Mouse (Mus musculus): ENCODE measurements around the gene Tmem234. TPM values are rescaled to one million over a fixed set of nuclear protein-coding genes. Genes with fewer than 3 reads are reported as not detected.

Tmem234 gene
- polyA plus RNA-seq, 1 experiment from 2014 or later: 192 TPM

DNA sequence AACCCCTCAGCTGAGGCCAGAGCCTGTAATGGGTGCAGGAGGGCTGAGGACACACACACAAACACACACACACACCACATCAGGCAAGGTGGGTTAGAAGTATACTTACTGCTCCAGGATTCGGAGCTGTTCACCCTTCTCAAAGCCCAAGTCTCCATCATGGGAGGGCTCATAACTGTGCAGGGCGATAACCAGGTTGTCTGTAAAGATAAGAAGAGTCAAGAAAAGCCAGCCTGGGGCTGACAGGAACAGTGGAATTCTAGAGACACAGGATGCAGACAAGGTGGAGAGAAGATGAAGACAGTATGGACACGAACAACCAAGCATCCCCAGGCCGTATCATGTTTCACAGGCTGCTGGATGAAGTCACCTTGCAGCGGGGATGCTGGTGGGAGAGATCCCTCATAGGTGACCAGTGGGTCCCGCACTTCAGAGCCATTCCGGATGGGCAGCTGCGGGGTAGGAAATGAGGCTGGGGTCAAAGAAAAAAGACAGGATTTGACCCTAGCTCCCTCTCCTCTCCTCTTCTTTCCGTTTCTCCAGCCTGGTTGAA is 43.1 kb upstream of the Tmem234 start:
- WGBS: 69% methylated on average over 9 of the region's 9 CpGs
- TF ChIP-seq EP300 (IDR thresholded peaks at IDR 0.05): no peak
- no peak for TF ChIP-seq CTCF (IDR thresholded peaks at IDR 0.05)
- no peaks in the 10 kb centered on the region for H3K27me3 ChIP-seq (replicated peaks; ENCODE audit: insufficient read depth, low read length)
- no peak overlapping the region for H3K27ac ChIP-seq (ENCODE audit: low read length)
- H3K4me1 ChIP-seq (ENCODE audit: insufficient read depth, low read depth, low read length): peaks cover 12% of the 10 kb centered on the region; the same call in 1 of the 2 replicates
- peak overlapping the region; percentile 43; the same call in 1 of the 2 replicates for H3K9ac ChIP-seq (replicated peaks; ENCODE audit: low read depth)
- ATAC-seq (0 out of 2 replicates have a peak, but pooled peaks have one; percentile 2), DNase-seq (ENCODE audit: low spot score) (no peak)
- H3K4me2 ChIP-seq (replicated peaks; ENCODE audit: low read depth, low read length): peak overlapping the region; percentile 89
- H3K36me3 ChIP-seq (ENCODE audit: insufficient read depth, low read length): no peaks in the 10 kb centered on the region
- H3K9me3 ChIP-seq (ENCODE audit: low read length): no peaks in the 10 kb centered on the region
- H3K4me3 ChIP-seq (ENCODE audit: low read depth, low read length): peak overlapping the region; percentile 49; the same call in 1 of the 2 replicates

GRCm38 (mm10) chr4:129558321-129558955 is 42.0 kb upstream of the Tmem234 start:
- no peak overlapping the region for H3K4me2 ChIP-seq (replicated peaks; ENCODE audit: low read depth, low read length)
- TF ChIP-seq EP300 (IDR thresholded peaks at IDR 0.05) (no peak), CTCF (IDR thresholded peaks at IDR 0.05) (no peak)
- no peak overlapping the region for H3K9ac ChIP-seq (replicated peaks; ENCODE audit: low read depth)
- no peaks in the 10 kb centered on the region for H3K27me3 ChIP-seq (replicated peaks; ENCODE audit: insufficient read depth, low read length)
- no peaks in the 10 kb centered on the region for H3K36me3 ChIP-seq (ENCODE audit: insufficient read depth, low read length)
- H3K4me3 ChIP-seq (ENCODE audit: low read depth, low read length): no peak overlapping the region
- H3K4me1 ChIP-seq (ENCODE audit: insufficient read depth, low read depth, low read length): peaks cover 12% of the 10 kb centered on the region; the same call in 1 of the 2 replicates
- no peaks in the 10 kb centered on the region for H3K9me3 ChIP-seq (ENCODE audit: low read length)
- DNase-seq (ENCODE audit: low spot score) (no peak), ATAC-seq (no peak)
- no peak overlapping the region for H3K27ac ChIP-seq (ENCODE audit: low read length)
- 78% methylated on average over 12 of the region's 12 CpGs for WGBS

- no peak for DNase-seq (ENCODE audit: low spot score)
- no peak overlapping the region for H3K4me3 ChIP-seq (ENCODE audit: low read depth, low read length)
- H3K9ac ChIP-seq (replicated peaks; ENCODE audit: low read depth): no peak overlapping the region
- H3K36me3 ChIP-seq (ENCODE audit: insufficient read depth, low read length): no peaks in the 10 kb centered on the region
- ATAC-seq: no peak
- WGBS: 72% methylated on average over 5 of the region's 5 CpGs
- H3K27ac ChIP-seq (ENCODE audit: low read length): no peak overlapping the region
- TF ChIP-seq CTCF (IDR thresholded peaks at IDR 0.05) (no peak), EP300 (IDR thresholded peaks at IDR 0.05) (no peak)
- H3K9me3 ChIP-seq (ENCODE audit: low read length): no peaks in the 10 kb centered on the region
- H3K27me3 ChIP-seq (replicated peaks; ENCODE audit: insufficient read depth, low read length): no peaks in the 10 kb centered on the region
- H3K4me1 ChIP-seq (ENCODE audit: insufficient read depth, low read depth, low read length): peaks cover 4% of the 10 kb centered on the region; the same call in 1 of the 2 replicates
- no peak overlapping the region for H3K4me2 ChIP-seq (replicated peaks; ENCODE audit: low read depth, low read length)
These were observed 39.3 kb upstream of the Tmem234 start for GRCm38 (mm10) chr4:129561184-129561583.

DNA sequence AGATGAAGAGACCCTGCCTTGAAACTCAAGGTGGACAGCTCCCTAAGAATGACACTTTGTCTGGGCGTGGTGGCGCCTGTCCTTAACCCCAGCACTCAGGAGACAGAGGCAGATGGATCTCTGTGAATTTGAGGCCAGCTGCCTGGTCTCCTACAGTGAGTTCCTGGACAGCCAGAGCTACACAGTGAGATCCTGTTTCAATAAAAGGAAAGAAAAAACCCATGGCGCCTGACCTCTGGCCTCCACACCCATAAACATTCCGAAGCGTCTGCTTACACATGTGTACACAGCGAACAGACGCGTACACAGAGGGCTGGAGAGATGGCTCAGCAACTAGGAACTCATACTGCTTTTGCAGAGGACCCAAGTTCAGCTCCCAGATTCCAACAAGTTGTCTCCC is 36.8 kb upstream of the Tmem234 start:
- no peaks in the 10 kb centered on the region for H3K4me1 ChIP-seq (ENCODE audit: insufficient read depth, low read depth, low read length)
- WGBS: 27% methylated on average over 8 of the region's 8 CpGs
- H3K27me3 ChIP-seq (replicated peaks; ENCODE audit: insufficient read depth, low read length): no peaks in the 10 kb centered on the region
- H3K27ac ChIP-seq (ENCODE audit: low read length): no peak overlapping the region
- no peaks in the 10 kb centered on the region for H3K9me3 ChIP-seq (ENCODE audit: low read length)
- no peak overlapping the region for H3K4me3 ChIP-seq (ENCODE audit: low read depth, low read length)
- DNase-seq (ENCODE audit: low spot score) (no peak), ATAC-seq (no peak; the same call in 1 of the 2 replicates)
- no peak overlapping the region for H3K9ac ChIP-seq (replicated peaks; ENCODE audit: low read depth)
- no peak overlapping the region for H3K4me2 ChIP-seq (replicated peaks; ENCODE audit: low read depth, low read length)
- TF ChIP-seq EP300 (IDR thresholded peaks at IDR 0.05) (no peak), CTCF (IDR thresholded peaks at IDR 0.05) (no peak)
- no peaks in the 10 kb centered on the region for H3K36me3 ChIP-seq (ENCODE audit: insufficient read depth, low read length)

DNA sequence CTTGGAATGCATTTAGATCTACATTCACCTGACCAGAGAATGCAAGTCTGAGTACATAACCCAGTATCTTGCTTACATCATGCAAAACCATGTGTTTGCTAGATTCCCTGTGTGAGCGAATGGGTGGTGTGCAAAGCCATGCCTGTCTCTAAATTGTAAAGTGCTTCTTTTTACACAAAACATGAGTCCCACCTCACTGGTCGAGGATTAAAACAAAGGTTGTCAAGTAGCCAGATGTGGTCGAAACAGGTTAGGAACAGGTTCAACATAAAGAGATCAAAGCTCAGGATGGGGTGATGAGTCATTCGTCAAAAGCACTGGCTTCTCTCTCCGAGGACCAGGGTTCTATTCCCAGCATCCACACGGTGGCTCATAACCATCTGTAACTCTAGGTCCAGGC is 35.3 kb upstream of the Tmem234 start:
- no peaks in the 10 kb centered on the region for H3K4me1 ChIP-seq (ENCODE audit: insufficient read depth, low read depth, low read length)
- DNase-seq (ENCODE audit: low spot score): no peak
- no peaks in the 10 kb centered on the region for H3K9me3 ChIP-seq (ENCODE audit: low read length)
- H3K27me3 ChIP-seq (replicated peaks; ENCODE audit: insufficient read depth, low read length): no peaks in the 10 kb centered on the region
- no peak overlapping the region for H3K4me2 ChIP-seq (replicated peaks; ENCODE audit: low read depth, low read length)
- no peak overlapping the region for H3K9ac ChIP-seq (replicated peaks; ENCODE audit: low read depth)
- no peak overlapping the region for H3K27ac ChIP-seq (ENCODE audit: low read length)
- ATAC-seq: no peak
- 74% methylated on average over 6 of the region's 6 CpGs for WGBS
- no peaks in the 10 kb centered on the region for H3K36me3 ChIP-seq (ENCODE audit: insufficient read depth, low read length)
- H3K4me3 ChIP-seq (ENCODE audit: low read depth, low read length): no peak overlapping the region
- TF ChIP-seq EP300 (IDR thresholded peaks at IDR 0.05): no peak
- TF ChIP-seq CTCF (IDR thresholded peaks at IDR 0.05): no peak

GRCm38 (mm10) chr4:129568366-129568765 is 32.1 kb upstream of the Tmem234 start:
- no peak for TF ChIP-seq CTCF (IDR thresholded peaks at IDR 0.05)
- no peak for TF ChIP-seq EP300 (IDR thresholded peaks at IDR 0.05)
- Histone ChIP-seq H3K27me3 (replicated peaks; ENCODE audit: insufficient read depth, low read length) (no peaks in the 10 kb centered on the region), H3K27ac (ENCODE audit: low read length) (no peak overlapping the region), H3K4me3 (ENCODE audit: low read depth, low read length) (no peak overlapping the region), H3K4me1 (ENCODE audit: insufficient read depth, low read depth, low read length) (no peaks in the 10 kb centered on the region), H3K9me3 (ENCODE audit: low read length) (no peaks in the 10 kb centered on the region), H3K9ac (replicated peaks; ENCODE audit: low read depth) (no peak overlapping the region), H3K4me2 (replicated peaks; ENCODE audit: low read depth, low read length) (no peak overlapping the region), H3K36me3 (ENCODE audit: insufficient read depth, low read length) (no peaks in the 10 kb centered on the region)
- 90% methylated on average over 7 of the region's 7 CpGs for WGBS
- DNase-seq (ENCODE audit: low spot score) (no peak), ATAC-seq (no peak)

Measured in lung, postnatal 0 days (tissue).